Comparison of ENCODE assay signal across 10 mouse cellular contexts in genomic region chr9:27437391-27438061, GRCm38 (mm10). TPM values are rescaled to one million over a fixed set of nuclear protein-coding genes. Genes with fewer than 3 reads are reported as not detected.
DNase-seq lines count a peak whose midpoint lies in the region; ATAC-seq and TF ChIP-seq lines count a peak whose summit lies in the region.
"Had no signal": no experiment of that assay in that cellular context is flagged by ENCODE, and none has a peak within 500 bp of the region (broad histone marks: within the 10 kb centered on the region; RNA-seq: fewer than 3 reads in every experiment).

No protein-coding gene starts in this region.

- no peak overlapping the region for H3K4me2 ChIP-seq in lung, embryonic 14.5 days

- 55% methylated on average over 7 of the region's 7 CpGs for WGBS in lung, embryonic 14.5 days

- H3K27ac ChIP-seq in lung, embryonic 14.5 days (ENCODE audit: low read depth): no peak overlapping the region; the same call in 1 of the 2 replicates

- H3K4me3 ChIP-seq in lung, embryonic 14.5 days (ENCODE audit: low read depth, low read length): no peak overlapping the region

- no peak overlapping the region for H3K9ac ChIP-seq in lung, embryonic 14.5 days

- no peak; the same call in 1 of the 2 replicates for ATAC-seq in lung, embryonic 14.5 days (ENCODE audit: insufficient read depth)

- no peaks in the 10 kb centered on the region for H3K27me3 ChIP-seq in lung, embryonic 14.5 days (ENCODE audit: insufficient read depth, low read length)

- no peaks in the 10 kb centered on the region for H3K4me1 ChIP-seq in lung, embryonic 14.5 days (ENCODE audit: insufficient read depth)

- no peaks in the 10 kb centered on the region for H3K36me3 ChIP-seq in lung, embryonic 14.5 days (ENCODE audit: insufficient read depth)

- no peak for TF ChIP-seq CTCF in lung, embryonic 14.5 days (IDR thresholded peaks at IDR 0.05; ENCODE audit: low read depth)

- no peaks in the 10 kb centered on the region for H3K9me3 ChIP-seq in lung, embryonic 14.5 days (ENCODE audit: low read depth, low read length)

- DNase-seq in lung, embryonic 14.5 days: peak; percentile 42
- no peak for DNase-seq in lung, adult 18-20 months
- peak; percentile 36 to 37 for DNase-seq in frontal cortex, postnatal 10 days (ENCODE audit: low spot score in 2 of 2)
- DNase-seq in layer of hippocampus, postnatal 10 days (ENCODE audit: low spot score in 2 of 2): peak; percentile 40 to 59
- DNase-seq in right cerebral cortex, postnatal 10 days (ENCODE audit: low spot score in 2 of 2): peak; percentile 81 to 85
- no peak for DNase-seq in T-cell, adult 2 months (ENCODE audit: low spot score)
- no peak for DNase-seq in urinary bladder, postnatal 25 days (ENCODE audit: low spot score)
- DNase-seq in cerebellum, adult 8-10 months: no peak
- DNase-seq: thymus, postnatal 4 days had no signal

RNA-seq across cellular contexts. Expression of gene Spata19, which starts 40.9 kb away (rescaled TPM):
- not detected in 2 replicates for polyA plus RNA-seq in lung, embryonic 14.5 days (2014; fragmentation: Nextera tagmentation; extraction: Ambion mirVana)
- not detected for total RNA-seq in layer of hippocampus, postnatal 10 days (2021)
- total RNA-seq: MEL had no signal

Comparison
In these comparisons a context has a peak if more than half of its experiments do, and no peak if none do; other contexts are left out.
1. DNase-seq: peak in lung, embryonic 14.5 days (single experiment), frontal cortex, postnatal 10 days (2 of 2), layer of hippocampus, postnatal 10 days (2 of 2) and right cerebral cortex, postnatal 10 days (2 of 2); none in lung, adult 18-20 months (0 of 2), T-cell, adult 2 months (single experiment), urinary bladder, postnatal 25 days (single experiment) and cerebellum, adult 8-10 months (single experiment).